Mouse (Mus musculus): ENCODE data around the gene Csnk1g2. TPM values are rescaled to one million over a fixed set of nuclear protein-coding genes. Genes with fewer than 3 reads are reported as not detected.
A peak's percentile ranks its signal among the peaks of the same experiment; 100 is the strongest.

The Csnk1g2 gene
- total and polyA plus RNA-seq, 2 experiments from 2014 or later = 94.1 to 127 TPM

GRCm38 (mm10) chr10:80578131-80578750 lies 44.4 kb upstream of the Csnk1g2 start:
- peaks cover 16% of the 10 kb centered on the region for H3K4me1 ChIP-seq (ENCODE audit: insufficient read depth)
- peak overlapping the region; percentile 71 for H3K4me3 ChIP-seq (ENCODE audit: low read depth, low read length)
- peak; percentile 81 for TF ChIP-seq CTCF (IDR thresholded peaks at IDR 0.05; ENCODE audit: low read depth)
- ATAC-seq (peak; percentile 21; the same call in 1 of the 2 replicates), DNase-seq (peak; percentile 77)
- WGBS = under 1% methylated on average over 29 of the region's 29 CpGs
- H3K9ac ChIP-seq = peak overlapping the region; percentile 81
- H3K27ac ChIP-seq (ENCODE audit: low read depth, low read length) = peak overlapping the region; percentile 81
- H3K9me3 ChIP-seq (ENCODE audit: low read length) = no peaks in the 10 kb centered on the region
- H3K27me3 ChIP-seq (ENCODE audit: insufficient read depth, low read length) = no peaks in the 10 kb centered on the region
- H3K4me2 ChIP-seq (ENCODE audit: low read depth) = peak overlapping the region; percentile 91
- H3K36me3 ChIP-seq (ENCODE audit: insufficient read depth) = peaks cover 4% of the 10 kb centered on the region

GRCm38 (mm10) chr10:80578911-80579310 lies 43.7 kb upstream of the Csnk1g2 start:
- peaks cover 11% of the 10 kb centered on the region for H3K36me3 ChIP-seq (ENCODE audit: insufficient read depth)
- ATAC-seq (no peak), DNase-seq (no peak)
- peak overlapping the region; percentile 91; the same call in 1 of the 2 replicates for H3K4me2 ChIP-seq (ENCODE audit: low read depth)
- H3K9ac ChIP-seq = no peak overlapping the region
- H3K27me3 ChIP-seq (ENCODE audit: insufficient read depth, low read length) = no peaks in the 10 kb centered on the region
- no peak overlapping the region for H3K27ac ChIP-seq (ENCODE audit: low read depth, low read length)
- H3K4me1 ChIP-seq (ENCODE audit: insufficient read depth) = peaks cover 16% of the 10 kb centered on the region
- peak; percentile 66 for TF ChIP-seq CTCF (IDR thresholded peaks at IDR 0.05; ENCODE audit: low read depth)
- 9% methylated on average over 8 of the region's 8 CpGs for WGBS
- H3K9me3 ChIP-seq (ENCODE audit: low read length) = no peaks in the 10 kb centered on the region
- H3K4me3 ChIP-seq (ENCODE audit: low read depth, low read length) = no peak overlapping the region

- ATAC-seq = no peak
- H3K4me2 ChIP-seq (ENCODE audit: low read depth) = no peak overlapping the region
- no peaks in the 10 kb centered on the region for H3K27me3 ChIP-seq (ENCODE audit: insufficient read depth, low read length)
- peaks cover 25% of the 10 kb centered on the region for H3K36me3 ChIP-seq (ENCODE audit: insufficient read depth)
- no peak for DNase-seq
- H3K4me1 ChIP-seq (ENCODE audit: insufficient read depth) = no peaks in the 10 kb centered on the region; the same call in 1 of the 2 replicates
- H3K4me3 ChIP-seq (ENCODE audit: low read depth, low read length) = no peak overlapping the region
- H3K27ac ChIP-seq (ENCODE audit: low read depth, low read length) = no peak overlapping the region
- no peaks in the 10 kb centered on the region for H3K9me3 ChIP-seq (ENCODE audit: low read length)
- WGBS = 83% methylated on average over 5 of the region's 5 CpGs
- no peak for TF ChIP-seq CTCF (IDR thresholded peaks at IDR 0.05; ENCODE audit: low read depth)
- no peak overlapping the region for H3K9ac ChIP-seq
These were observed 39.6 kb upstream of the Csnk1g2 start for GRCm38 (mm10) chr10:80583047-80583446.

- Histone ChIP-seq H3K27me3 (ENCODE audit: insufficient read depth, low read length) (no peaks in the 10 kb centered on the region), H3K4me1 (ENCODE audit: insufficient read depth) (peaks cover 4% of the 10 kb centered on the region), H3K36me3 (ENCODE audit: insufficient read depth) (peaks cover 25% of the 10 kb centered on the region), H3K27ac (ENCODE audit: low read depth, low read length) (no peak overlapping the region), H3K9me3 (ENCODE audit: low read length) (no peaks in the 10 kb centered on the region), H3K4me3 (ENCODE audit: low read depth, low read length) (no peak overlapping the region), H3K4me2 (ENCODE audit: low read depth) (no peak overlapping the region), H3K9ac (no peak overlapping the region)
- no peak for TF ChIP-seq CTCF (IDR thresholded peaks at IDR 0.05; ENCODE audit: low read depth)
- ATAC-seq (no peak), DNase-seq (no peak)
- WGBS = 63% methylated on average over 12 of the region's 12 CpGs
These were observed 38.6 kb upstream of the Csnk1g2 start for GRCm38 (mm10) chr10:80584045-80584488.

- Histone ChIP-seq H3K27ac (ENCODE audit: low read depth, low read length) (no peak overlapping the region), H3K4me3 (ENCODE audit: low read depth, low read length) (no peak overlapping the region), H3K4me1 (ENCODE audit: insufficient read depth) (peaks cover 10% of the 10 kb centered on the region), H3K4me2 (ENCODE audit: low read depth) (no peak overlapping the region), H3K36me3 (ENCODE audit: insufficient read depth) (peaks cover 25% of the 10 kb centered on the region), H3K9me3 (ENCODE audit: low read length) (no peaks in the 10 kb centered on the region), H3K9ac (no peak overlapping the region), H3K27me3 (ENCODE audit: insufficient read depth, low read length) (no peaks in the 10 kb centered on the region)
- no peak for TF ChIP-seq CTCF (IDR thresholded peaks at IDR 0.05; ENCODE audit: low read depth)
- DNase-seq (no peak), ATAC-seq (no peak)
- 63% methylated on average over 12 of the region's 12 CpGs for WGBS
These were observed 37.7 kb upstream of the Csnk1g2 start for GRCm38 (mm10) chr10:80584642-80585552.

GRCm38 (mm10) chr10:80585581-80585980 lies 37.1 kb upstream of the Csnk1g2 start:
- Histone ChIP-seq H3K4me1 (ENCODE audit: insufficient read depth) (peaks cover 10% of the 10 kb centered on the region), H3K27ac (ENCODE audit: low read depth, low read length) (no peak overlapping the region), H3K9ac (no peak overlapping the region), H3K4me2 (ENCODE audit: low read depth) (no peak overlapping the region), H3K36me3 (ENCODE audit: insufficient read depth) (peaks cover 25% of the 10 kb centered on the region), H3K9me3 (ENCODE audit: low read length) (no peaks in the 10 kb centered on the region), H3K4me3 (ENCODE audit: low read depth, low read length) (no peak overlapping the region), H3K27me3 (ENCODE audit: insufficient read depth, low read length) (no peaks in the 10 kb centered on the region)
- 94% methylated on average over 8 of the region's 8 CpGs for WGBS
- no peak for TF ChIP-seq CTCF (IDR thresholded peaks at IDR 0.05; ENCODE audit: low read depth)
- DNase-seq (no peak), ATAC-seq (no peak)
